Mouse (Mus musculus) testis, adult 2 months (tissue): ENCODE results near the gene Vipr1. TPM values are rescaled to one million over a fixed set of nuclear protein-coding genes. Genes with fewer than 3 reads are reported as not detected.

Experiments
- H3K27ac ChIP-seq: fragments of 200-500 bp; 2 replicates; pipeline ENCODE4 v1.5.1; 2012; ENCODE audit warnings: low read depth, low read length; ENCODE audit not compliant: control insufficient read depth, insufficient read depth
- H3K27me3 ChIP-seq: fragments of 200-500 bp; 2 replicates; pipeline ENCODE4 v1.6.1; 2012; ENCODE audit warnings: mild to moderate bottlenecking, low read length, moderate library complexity; ENCODE audit not compliant: control insufficient read depth, insufficient read depth
- H3K36me3 ChIP-seq: fragments of 200-500 bp; 2 replicates; pipeline ENCODE4 v1.6.1; 2012; ENCODE audit warnings: mild to moderate bottlenecking, low read length; ENCODE audit not compliant: control insufficient read depth, insufficient read depth
- H3K4me1 ChIP-seq: fragments of 200-500 bp; 2 replicates; pipeline ENCODE4 v1.6.1; 2012; ENCODE audit warnings: low read length; ENCODE audit not compliant: control insufficient read depth, insufficient read depth
- H3K4me3 ChIP-seq: fragments of 200-500 bp; 2 replicates; pipeline ENCODE4 v1.5.1; 2012; ENCODE audit warnings: low read depth, mild to moderate bottlenecking, low read length, moderate library complexity, mixed read lengths; ENCODE audit not compliant: control insufficient read depth
- CTCF ChIP-seq: fragments of 200-500 bp; IDR thresholded peaks from 2 replicates; pipeline ENCODE4 v1.5.1; 2012; ENCODE audit warnings: low read depth, mild to moderate bottlenecking, inconsistent platforms, low read length, moderate library complexity; ENCODE audit not compliant: control insufficient read depth, insufficient read depth, insufficient replicate concordance
- POLR2A ChIP-seq: fragments of 200-500 bp; IDR thresholded peaks from 2 replicates; pipeline ENCODE4 v1.6.1; 2012; ENCODE audit warnings: low read depth, mild to moderate bottlenecking, inconsistent platforms, low read length, moderate library complexity; ENCODE audit not compliant: control insufficient read depth
- polyA plus RNA-seq: library from polyadenylated mRNA; depleted of rRNA; stranded (reverse); fragments of >200 nt; gene quantifications from 2 replicates; pipeline ENCODE4 v1.2.3, GENCODE M21; 2012

Vipr1 gene
- polyA plus RNA-seq, 1 experiment = 0.42 TPM

DNA sequence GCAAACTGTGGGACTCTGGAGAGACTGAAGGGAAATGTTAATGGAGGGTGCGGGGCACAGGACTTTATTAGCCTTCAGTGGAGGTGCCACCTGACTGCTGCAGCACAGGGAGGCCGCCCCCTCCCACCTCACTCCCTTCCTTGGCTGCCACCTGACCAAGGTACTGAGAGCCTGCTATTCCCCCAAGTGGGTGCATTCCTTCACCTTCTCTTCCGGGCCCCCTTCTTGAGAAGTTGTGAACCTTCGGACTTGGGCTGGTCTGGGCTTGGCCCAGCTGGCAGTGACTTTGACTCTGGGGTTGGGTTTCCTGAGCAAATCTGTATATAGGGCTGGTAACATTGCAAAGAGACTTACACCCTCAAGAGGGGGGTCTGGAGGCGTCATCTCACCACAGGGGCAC is 13.8 kb downstream of the Vipr1 start:
- H3K4me1 ChIP-seq = no peaks in the 10 kb centered on the region
- H3K27ac ChIP-seq = no peak overlapping the region
- no peaks in the 10 kb centered on the region for H3K36me3 ChIP-seq
- H3K4me3 ChIP-seq = no peak overlapping the region
- TF ChIP-seq POLR2A (no peak), CTCF (no peak)
- no peaks in the 10 kb centered on the region for H3K27me3 ChIP-seq

DNA sequence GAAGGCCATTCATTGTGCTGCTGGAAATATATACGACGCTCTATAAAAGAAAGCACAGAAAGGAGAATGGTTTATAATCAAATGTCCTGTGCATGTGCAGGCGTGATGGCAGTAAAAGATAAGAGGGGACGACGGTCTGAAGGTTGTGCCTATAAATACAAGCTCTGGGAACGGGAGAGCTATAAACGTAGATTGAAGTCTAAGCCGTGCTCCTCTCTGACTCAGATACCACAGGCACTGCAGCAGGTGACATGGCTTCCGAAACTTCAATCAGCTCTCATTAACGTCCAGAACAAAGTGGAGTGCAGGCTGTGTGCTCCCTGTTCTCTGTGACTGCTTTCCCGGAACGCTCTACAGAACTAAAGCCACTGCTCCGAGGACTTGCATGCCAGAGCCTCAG is 14.6 kb downstream of the Vipr1 start:
- no peaks in the 10 kb centered on the region for H3K27me3 ChIP-seq
- TF ChIP-seq POLR2A = no peak
- no peak for TF ChIP-seq CTCF

GRCm38 (mm10) chr9:121658248-121658647 is 15.7 kb downstream of the Vipr1 start:
- Histone ChIP-seq H3K4me1 (no peaks in the 10 kb centered on the region), H3K27me3 (no peaks in the 10 kb centered on the region), H3K4me3 (no peak overlapping the region), H3K36me3 (no peaks in the 10 kb centered on the region), H3K27ac (no peak overlapping the region)
- TF ChIP-seq POLR2A (no peak), CTCF (no peak)

More for the DNA sequence above, 14.6 kb downstream of the Vipr1 start:
- H3K4me1 ChIP-seq = no peaks in the 10 kb centered on the region
- no peak overlapping the region for H3K27ac ChIP-seq
- H3K36me3 ChIP-seq = no peaks in the 10 kb centered on the region
- H3K4me3 ChIP-seq = no peak overlapping the region

- Histone ChIP-seq H3K4me3 (no peak overlapping the region), H3K27me3 (no peaks in the 10 kb centered on the region), H3K36me3 (no peaks in the 10 kb centered on the region), H3K27ac (no peak overlapping the region), H3K4me1 (no peaks in the 10 kb centered on the region)
- no peak for TF ChIP-seq POLR2A
- TF ChIP-seq CTCF = no peak
Measured at GRCm38 (mm10) chr9:121659791-121660190, 17.3 kb downstream of the Vipr1 start.

- H3K4me1 ChIP-seq = no peaks in the 10 kb centered on the region
- no peak overlapping the region for H3K27ac ChIP-seq
- no peaks in the 10 kb centered on the region for H3K27me3 ChIP-seq
- no peak for TF ChIP-seq CTCF
- no peak for TF ChIP-seq POLR2A
- H3K36me3 ChIP-seq = no peaks in the 10 kb centered on the region
- no peak overlapping the region for H3K4me3 ChIP-seq
Measured at GRCm38 (mm10) chr9:121663467-121663866, 21.0 kb downstream of the Vipr1 start.

DNA sequence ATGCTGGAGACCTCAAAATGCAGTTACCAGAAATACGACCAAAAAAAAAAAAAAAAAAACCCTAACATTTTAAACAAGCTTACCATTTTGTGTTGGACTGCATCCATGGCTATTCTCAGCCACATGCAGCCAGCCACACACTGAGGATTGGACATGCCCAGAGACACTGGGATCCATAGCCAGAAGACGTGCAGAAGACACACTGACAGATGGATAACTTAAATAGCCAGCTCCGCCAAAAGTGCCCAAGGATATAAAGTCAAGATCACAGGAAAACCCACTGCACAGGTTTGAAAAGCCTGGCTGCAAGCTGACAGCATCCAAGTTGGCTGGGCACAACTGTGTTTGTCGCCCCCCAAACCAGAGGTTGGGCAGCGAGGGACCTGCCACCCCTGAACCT is 21.6 kb downstream of the Vipr1 start:
- Histone ChIP-seq H3K36me3 (no peaks in the 10 kb centered on the region), H3K4me3 (no peak overlapping the region), H3K27ac (no peak overlapping the region), H3K4me1 (peaks cover 3% of the 10 kb centered on the region), H3K27me3 (no peaks in the 10 kb centered on the region)
- no peak for TF ChIP-seq CTCF
- TF ChIP-seq POLR2A = no peak

DNA sequence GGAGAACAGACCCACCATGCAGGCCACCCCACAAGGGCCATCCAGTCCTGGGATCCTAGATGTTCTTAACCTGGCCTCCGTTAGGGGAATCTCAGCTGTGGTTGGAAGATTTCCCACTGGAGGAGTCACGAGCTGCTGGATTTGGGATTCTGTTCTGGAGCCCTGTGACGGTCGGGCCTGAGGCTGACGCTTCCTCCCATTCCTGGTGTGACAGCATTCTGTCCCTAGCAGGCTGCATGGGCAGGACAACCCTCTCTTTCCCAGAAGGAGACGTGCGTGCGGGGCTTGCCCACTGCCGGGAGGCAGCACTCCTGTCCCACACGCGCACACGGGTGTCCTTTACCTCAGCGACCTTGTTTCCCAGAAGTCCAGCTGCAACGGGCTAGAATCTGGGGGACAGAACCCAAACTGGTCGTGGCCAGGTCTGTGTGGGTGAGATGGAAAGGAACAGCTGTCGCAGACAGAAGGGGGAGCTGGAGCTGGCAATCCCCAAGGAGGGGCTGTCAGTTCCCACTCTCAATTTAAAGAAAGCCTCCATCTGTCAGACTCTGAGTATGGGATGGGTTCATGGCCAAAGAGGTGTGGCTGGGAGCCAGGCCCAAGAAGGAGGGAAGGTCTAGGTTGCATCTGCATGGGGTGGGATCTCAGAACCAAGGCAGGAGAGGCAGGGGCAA is 24.6 kb downstream of the Vipr1 start:
- Histone ChIP-seq H3K27ac (no peak overlapping the region), H3K36me3 (no peaks in the 10 kb centered on the region), H3K4me1 (peaks cover 14% of the 10 kb centered on the region), H3K4me3 (no peak overlapping the region), H3K27me3 (no peaks in the 10 kb centered on the region)
- no peak for TF ChIP-seq CTCF
- no peak for TF ChIP-seq POLR2A
